ENCODE assay signal across 22 mouse cellular contexts in the genomic region with DNA sequence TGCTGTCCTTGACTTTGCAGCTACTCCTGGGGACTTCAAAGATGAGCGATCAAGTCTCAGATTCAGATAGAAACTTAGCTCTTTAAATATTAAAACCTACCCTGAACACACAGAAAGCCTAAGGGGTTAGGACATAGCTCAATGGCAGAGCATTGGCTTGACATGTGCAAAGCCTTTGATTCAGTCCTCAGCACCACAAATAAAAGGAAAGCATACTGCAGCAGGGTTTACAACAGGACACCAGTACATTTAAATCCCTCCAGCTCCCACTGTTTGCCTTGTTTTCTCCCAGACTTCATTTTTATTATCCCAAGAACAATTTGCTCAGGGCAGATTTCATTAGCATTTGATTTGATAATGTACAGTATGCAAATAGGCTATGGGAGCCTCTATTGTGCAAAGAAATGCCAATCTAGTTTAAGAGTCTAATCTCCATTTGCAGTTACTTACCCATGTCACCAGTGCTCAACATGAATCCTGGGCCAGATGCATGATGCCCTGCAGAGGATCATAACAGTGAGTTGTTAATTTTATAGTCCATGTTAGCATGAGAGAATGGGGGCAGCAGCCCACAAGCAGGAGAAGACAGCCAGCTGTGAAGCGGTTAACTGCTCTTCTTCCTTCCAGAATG.
DNase-seq lines count a peak whose midpoint lies in the region; ATAC-seq and TF ChIP-seq lines count a peak whose summit lies in the region.
"Had no signal": no experiment of that assay in that cellular context is flagged by ENCODE, and none has a peak within 500 bp of the region (broad histone marks: within the 10 kb centered on the region; RNA-seq: fewer than 3 reads in every experiment).

No protein-coding gene starts in this region.

- H3K4me2 ChIP-seq in forebrain, embryonic 15.5 days (replicated peaks): no peak overlapping the region
- H3K4me2 ChIP-seq in forebrain, embryonic 12.5 days: no peak overlapping the region
- no peak overlapping the region for H3K4me2 ChIP-seq in midbrain, embryonic 14.5 days (ENCODE audit: low read length)
- H3K4me2 ChIP-seq: embryonic facial prominence, embryonic 13.5 days; hindbrain, embryonic 12.5 days; intestine, embryonic 15.5 days had no signal

- TF ChIP-seq POLR2A in testis, adult 2 months (IDR thresholded peaks at IDR 0.05; ENCODE audit: control insufficient read depth, low read depth, low read length): no peak

- no peaks in the 10 kb centered on the region for H3K36me3 ChIP-seq in forebrain, embryonic 15.5 days
- H3K36me3 ChIP-seq in forebrain, embryonic 12.5 days (replicated peaks): no peaks in the 10 kb centered on the region
- H3K36me3 ChIP-seq in midbrain, embryonic 14.5 days (ENCODE audit: control insufficient read depth, insufficient read depth, low read length): no peaks in the 10 kb centered on the region
- no peaks in the 10 kb centered on the region for H3K36me3 ChIP-seq in midbrain, embryonic 10.5 days
- H3K36me3 ChIP-seq in testis, adult 2 months (ENCODE audit: control insufficient read depth, insufficient read depth, low read length): no peaks in the 10 kb centered on the region
- H3K36me3 ChIP-seq: embryonic facial prominence, embryonic 13.5 days; heart, embryonic 10.5 days; hindbrain, embryonic 12.5 days; intestine, embryonic 15.5 days had no signal

- no peak for TF ChIP-seq CTCF in testis, adult 2 months (IDR thresholded peaks at IDR 0.05; ENCODE audit: control insufficient read depth, insufficient read depth, insufficient replicate concordance, low read depth, low read length)

- no peak overlapping the region for H3K9ac ChIP-seq in forebrain, embryonic 15.5 days (replicated peaks)
- no peak overlapping the region for H3K9ac ChIP-seq in forebrain, embryonic 12.5 days
- H3K9ac ChIP-seq in midbrain, embryonic 14.5 days (replicated peaks; ENCODE audit: low read length): no peak overlapping the region
- H3K9ac ChIP-seq: embryonic facial prominence, embryonic 13.5 days; hindbrain, embryonic 12.5 days; intestine, embryonic 15.5 days had no signal

- no peaks in the 10 kb centered on the region for H3K9me3 ChIP-seq in forebrain, embryonic 15.5 days
- no peaks in the 10 kb centered on the region for H3K9me3 ChIP-seq in forebrain, embryonic 12.5 days
- no peaks in the 10 kb centered on the region for H3K9me3 ChIP-seq in midbrain, embryonic 14.5 days (ENCODE audit: control insufficient read depth, low read length)
- H3K9me3 ChIP-seq in midbrain, embryonic 10.5 days (replicated peaks): no peaks in the 10 kb centered on the region
- H3K9me3 ChIP-seq: embryonic facial prominence, embryonic 13.5 days; heart, embryonic 10.5 days; hindbrain, embryonic 12.5 days; intestine, embryonic 15.5 days had no signal

- no peak overlapping the region for H3K27ac ChIP-seq in forebrain, embryonic 15.5 days (replicated peaks)
- no peak overlapping the region for H3K27ac ChIP-seq in forebrain, embryonic 12.5 days
- H3K27ac ChIP-seq in midbrain, embryonic 14.5 days (replicated peaks; ENCODE audit: low read depth, low read length): no peak overlapping the region
- H3K27ac ChIP-seq in midbrain, embryonic 10.5 days (replicated peaks): no peak overlapping the region
- no peak overlapping the region for H3K27ac ChIP-seq in testis, adult 2 months (ENCODE audit: control insufficient read depth, insufficient read depth, low read depth, low read length)
- H3K27ac ChIP-seq: embryonic facial prominence, embryonic 13.5 days; heart, embryonic 10.5 days; hindbrain, embryonic 12.5 days; intestine, embryonic 15.5 days had no signal

- H3K4me1 ChIP-seq in forebrain, embryonic 15.5 days: no peaks in the 10 kb centered on the region
- H3K4me1 ChIP-seq in forebrain, embryonic 12.5 days: no peaks in the 10 kb centered on the region
- H3K4me1 ChIP-seq in midbrain, embryonic 14.5 days (ENCODE audit: control insufficient read depth, insufficient read depth, low read length): no peaks in the 10 kb centered on the region
- H3K4me1 ChIP-seq in midbrain, embryonic 10.5 days: no peaks in the 10 kb centered on the region
- H3K4me1 ChIP-seq in testis, adult 2 months (ENCODE audit: control insufficient read depth, insufficient read depth, low read length): no peaks in the 10 kb centered on the region
- H3K4me1 ChIP-seq: embryonic facial prominence, embryonic 13.5 days; heart, embryonic 10.5 days; hindbrain, embryonic 12.5 days; intestine, embryonic 15.5 days had no signal

- no peak overlapping the region for H3K4me3 ChIP-seq in forebrain, embryonic 15.5 days
- no peak overlapping the region for H3K4me3 ChIP-seq in forebrain, embryonic 12.5 days (replicated peaks)
- no peak overlapping the region for H3K4me3 ChIP-seq in midbrain, embryonic 14.5 days (replicated peaks; ENCODE audit: low read depth, low read length)
- H3K4me3 ChIP-seq in midbrain, embryonic 10.5 days: no peak overlapping the region
- peak overlapping the region; percentile 66 for H3K4me3 ChIP-seq in testis, adult 2 months (ENCODE audit: control insufficient read depth, low read depth, low read length)
- H3K4me3 ChIP-seq: embryonic facial prominence, embryonic 13.5 days; heart, embryonic 10.5 days; hindbrain, embryonic 12.5 days; intestine, embryonic 15.5 days had no signal

- peak; percentile 44 for DNase-seq in midbrain, embryonic 14.5 days
- DNase-seq in midbrain, embryonic 10.5 days (ENCODE audit: low spot score): no peak
- no peak for DNase-seq in testis, postnatal 10 days (ENCODE audit: low spot score)
- DNase-seq in c-Kit-positive CD71-positive TER-119-positive erythroid progenitor cells, embryonic 14.5 days (ENCODE audit: low spot score): no peak
- DNase-seq: adrenal gland, adult 8-10 months; adrenal gland, postnatal 36 days; cerebellum, adult 18-20 months; cerebellum, adult 9-11 months; cerebellum, postnatal 36 days; gastrocnemius, postnatal 10 days; heart, adult 18-20 months; heart, postnatal 10 days; heart, postnatal 4 days had no signal

- WGBS in forebrain, embryonic 15.5 days: 68% methylated on average over 2 of the region's 2 CpGs
- 90% methylated on average over 2 of the region's 2 CpGs for WGBS in forebrain, embryonic 12.5 days
- WGBS in midbrain, embryonic 14.5 days: 84% methylated on average over 2 of the region's 2 CpGs
- 94% methylated on average over 2 of the region's 2 CpGs for WGBS in midbrain, embryonic 10.5 days

- no peaks in the 10 kb centered on the region for H3K27me3 ChIP-seq in forebrain, embryonic 15.5 days
- H3K27me3 ChIP-seq in forebrain, embryonic 12.5 days: no peaks in the 10 kb centered on the region
- no peaks in the 10 kb centered on the region for H3K27me3 ChIP-seq in midbrain, embryonic 14.5 days (ENCODE audit: control insufficient read depth, insufficient read depth, low read length)
- no peaks in the 10 kb centered on the region for H3K27me3 ChIP-seq in midbrain, embryonic 10.5 days (ENCODE audit: low read depth, poor library complexity, severe bottlenecking)
- no peaks in the 10 kb centered on the region for H3K27me3 ChIP-seq in testis, adult 2 months (ENCODE audit: control insufficient read depth, insufficient read depth, low read length)
- H3K27me3 ChIP-seq: CH12.LX; embryonic facial prominence, embryonic 13.5 days; hindbrain, embryonic 12.5 days; intestine, embryonic 15.5 days had no signal

- ATAC-seq in forebrain, embryonic 15.5 days (replicated peaks): peak; percentile 58; the same call in 1 of the 2 replicates
- no peak for ATAC-seq in forebrain, embryonic 12.5 days (ENCODE audit: low FRiP score)
- ATAC-seq in midbrain, embryonic 14.5 days (ENCODE audit: low FRiP score, low TSS enrichment): no peak
- ATAC-seq: intestine, embryonic 15.5 days; Patski had no signal
